Mouse (Mus musculus): ENCODE measurements around the gene Gm3336.

The Gm3336 gene

DNA sequence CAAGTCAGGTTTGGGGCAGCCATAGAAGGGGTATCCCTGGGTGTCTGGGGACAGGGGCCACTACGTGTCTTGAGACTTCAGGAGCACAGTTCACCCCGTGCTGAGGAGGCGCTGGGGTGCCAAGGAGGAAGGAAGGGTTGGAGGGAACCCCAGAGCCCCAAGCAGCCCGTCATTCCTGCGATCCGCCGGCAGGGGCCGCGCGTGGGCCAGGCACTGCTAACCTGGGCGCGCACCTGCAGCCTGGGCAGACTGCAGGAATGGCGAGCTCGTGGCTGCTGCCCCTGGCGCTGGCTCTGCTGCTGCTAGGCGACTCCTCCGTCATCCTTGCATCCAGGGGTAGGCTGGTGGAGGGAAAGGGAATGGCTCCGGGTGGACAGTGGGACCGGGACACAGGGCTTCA is at the start of gene Gm3336:
Gene Gm3336, plus strand, starts transcription at position 247 of the 400 bp plus-strand sequence.
- no peak for DNase-seq (ENCODE audit: low spot score)

DNA sequence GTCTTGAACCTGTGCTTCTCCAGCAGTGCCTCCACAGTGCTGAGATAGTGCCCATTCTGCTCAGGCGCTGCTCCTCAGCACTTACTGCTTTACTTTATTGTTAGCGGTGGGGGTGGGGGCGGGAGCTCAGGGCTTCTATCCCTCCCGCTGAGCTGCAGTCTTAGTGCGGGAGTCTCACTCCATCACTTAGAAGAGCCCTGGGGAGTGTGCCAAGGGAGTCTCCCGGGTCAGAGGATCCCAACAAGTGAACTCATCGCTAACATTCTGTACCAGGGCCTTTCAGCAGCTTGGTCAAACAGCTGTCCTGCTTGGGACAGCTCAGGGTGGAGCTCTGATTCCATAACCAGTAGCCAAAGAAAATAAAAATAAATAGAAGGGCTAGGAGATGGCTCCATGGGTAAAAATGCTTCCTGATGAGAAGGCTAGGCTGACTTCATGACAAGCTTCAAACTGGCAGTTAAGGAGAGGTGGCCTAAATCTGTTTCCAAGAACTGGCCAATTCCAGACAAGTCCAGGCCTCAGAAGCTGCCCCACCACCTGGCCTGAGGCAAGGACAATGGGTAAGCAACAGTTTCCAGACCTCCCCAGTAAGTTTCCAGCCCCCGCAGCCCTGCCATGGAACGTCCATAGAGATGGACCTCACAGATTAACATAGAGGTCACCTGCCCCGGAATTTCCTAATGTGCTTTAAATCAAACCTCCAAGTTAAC is 46.6 kb upstream of the Gm3336 start:
- DNase-seq (ENCODE audit: low spot score): no peak

DNA sequence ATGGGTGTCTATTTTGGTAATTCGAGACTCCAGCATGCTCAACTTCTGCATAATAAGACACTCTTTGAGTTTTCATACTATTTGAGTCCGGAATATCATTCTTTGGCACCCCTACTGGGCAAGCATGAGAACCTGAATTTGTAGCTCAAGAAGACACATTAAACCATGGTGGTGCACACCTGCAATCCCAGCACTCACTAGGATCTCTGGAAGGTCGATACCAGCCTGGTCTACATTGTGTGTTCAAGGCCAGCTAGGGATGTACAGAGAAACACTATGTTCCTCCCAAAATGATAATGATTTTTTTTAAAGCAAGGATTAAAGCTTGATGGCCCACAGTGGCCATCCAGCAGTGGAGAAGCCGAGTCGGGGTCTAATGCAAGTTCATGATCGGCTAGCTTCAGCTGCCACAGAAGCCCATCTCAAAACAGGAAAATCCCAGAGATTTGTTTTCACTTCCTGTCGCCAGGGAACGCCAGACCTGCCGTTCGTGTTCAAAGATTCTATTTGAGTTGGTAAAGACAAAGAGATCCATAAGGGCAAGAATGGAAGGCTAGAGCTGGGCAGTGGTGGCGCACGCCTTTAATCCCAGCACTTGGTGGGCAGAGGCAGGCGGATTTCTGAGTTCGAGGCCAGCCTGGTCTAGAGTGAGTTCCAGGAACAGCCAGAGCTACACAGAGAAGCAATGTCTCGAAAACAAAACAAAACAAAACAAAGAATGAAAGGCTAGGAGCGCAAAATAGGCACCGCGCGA is 45.8 kb upstream of the Gm3336 start:
- DNase-seq (ENCODE audit: low spot score): no peak

DNA sequence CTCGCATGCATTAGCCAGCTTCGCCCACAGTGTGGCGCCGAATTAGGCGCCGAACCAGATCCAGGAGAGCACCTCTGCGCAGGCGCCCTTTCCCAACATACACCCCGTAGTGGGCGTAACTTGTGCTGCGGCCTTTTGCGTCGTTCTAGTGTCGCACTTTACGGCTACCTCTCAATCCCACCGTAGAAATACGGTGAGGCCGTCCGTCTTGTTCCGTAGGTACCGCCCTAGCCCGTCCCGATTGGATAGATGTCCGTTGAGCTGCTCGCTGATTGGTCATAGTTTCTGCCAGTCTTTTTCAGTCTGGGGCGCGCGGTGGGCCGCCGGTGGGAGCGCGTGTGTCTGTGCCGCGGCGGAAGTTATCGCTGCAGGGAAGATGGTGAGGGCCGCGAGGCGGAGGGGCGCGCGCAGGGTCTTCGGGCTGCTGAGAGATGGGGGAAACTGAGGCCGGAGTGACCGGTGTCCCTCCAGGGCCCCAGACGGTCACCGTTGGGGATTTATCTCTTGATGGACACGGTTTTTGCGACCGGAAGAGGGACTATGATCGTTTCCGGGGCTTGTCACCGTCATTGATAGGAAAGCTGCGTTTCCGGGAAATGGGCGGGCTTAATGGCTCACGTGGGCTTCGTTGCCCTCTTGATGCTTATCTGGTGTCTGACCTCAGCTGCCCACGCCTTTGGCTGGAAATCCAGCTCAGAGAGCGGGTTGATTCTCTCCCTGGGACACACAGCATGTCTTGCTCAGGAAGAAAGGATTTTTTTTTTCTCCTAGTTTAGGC is 45.1 kb upstream of the Gm3336 start, which contains the start of gene Lsm4:
Gene Lsm4, plus strand, starts transcription at position 170 of the 778 bp plus-strand sequence.
- peak; percentile 99 for DNase-seq (ENCODE audit: low spot score)

DNA sequence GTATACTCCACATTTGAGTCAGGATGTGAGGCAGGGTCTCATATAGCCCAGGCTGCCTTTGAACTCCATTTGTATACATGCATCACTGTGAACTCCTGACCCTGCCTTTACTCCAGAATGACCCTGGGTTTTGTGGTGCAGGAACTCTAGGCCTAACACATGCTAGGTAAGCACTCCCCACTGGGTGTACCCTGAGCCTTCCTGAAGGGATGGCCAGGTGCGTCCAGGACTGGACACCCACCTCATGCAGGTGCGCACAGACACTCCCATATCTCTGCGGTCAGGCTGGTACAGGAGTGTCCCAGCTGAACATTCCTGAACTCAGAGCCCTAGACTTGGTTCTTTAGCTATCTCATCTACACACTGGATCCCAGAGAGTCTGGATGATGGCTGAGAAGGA is 44.2 kb upstream of the Gm3336 start:
- no peak for DNase-seq (ENCODE audit: low spot score)

DNA sequence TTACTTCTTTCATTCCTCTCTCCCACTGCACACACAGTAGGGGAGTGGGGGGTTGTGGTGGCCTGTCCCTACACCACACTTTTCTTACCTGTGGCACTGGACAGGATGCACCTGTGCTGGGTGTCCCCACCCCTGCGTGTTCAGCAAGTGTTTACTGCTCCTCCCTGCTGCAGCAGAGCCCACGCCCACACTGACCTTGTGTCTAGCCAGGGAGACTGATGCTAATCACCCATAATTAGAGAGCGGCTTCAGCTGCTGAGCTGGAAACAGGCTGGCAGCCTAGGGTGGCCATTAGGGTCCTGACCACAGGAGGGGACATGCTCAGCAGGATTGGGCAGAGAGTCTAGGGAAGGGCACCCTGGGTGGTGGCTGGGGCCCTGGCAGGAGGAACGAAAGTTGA is 43.6 kb upstream of the Gm3336 start:
- no peak for DNase-seq (ENCODE audit: low spot score)

DNA sequence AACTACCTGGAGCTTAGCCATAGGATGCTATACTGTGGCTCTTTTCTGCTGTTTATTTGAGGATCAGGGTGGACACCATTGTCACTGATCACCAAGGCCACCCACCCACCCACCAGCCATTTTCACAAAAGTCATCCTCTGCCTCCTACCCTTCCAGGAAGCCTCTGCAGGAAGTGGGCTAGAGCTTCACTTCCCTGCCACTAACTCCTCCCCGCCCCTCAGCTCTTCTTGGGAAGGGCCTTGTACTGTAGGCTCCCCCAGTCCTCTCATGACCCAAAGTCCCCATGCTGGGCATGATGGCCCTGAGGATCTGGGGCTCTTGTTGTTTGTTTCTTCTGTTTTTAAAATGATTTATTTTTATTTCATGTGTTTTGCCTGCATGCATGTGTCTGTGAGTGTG is 43.0 kb upstream of the Gm3336 start:
- DNase-seq (ENCODE audit: low spot score): no peak

DNA sequence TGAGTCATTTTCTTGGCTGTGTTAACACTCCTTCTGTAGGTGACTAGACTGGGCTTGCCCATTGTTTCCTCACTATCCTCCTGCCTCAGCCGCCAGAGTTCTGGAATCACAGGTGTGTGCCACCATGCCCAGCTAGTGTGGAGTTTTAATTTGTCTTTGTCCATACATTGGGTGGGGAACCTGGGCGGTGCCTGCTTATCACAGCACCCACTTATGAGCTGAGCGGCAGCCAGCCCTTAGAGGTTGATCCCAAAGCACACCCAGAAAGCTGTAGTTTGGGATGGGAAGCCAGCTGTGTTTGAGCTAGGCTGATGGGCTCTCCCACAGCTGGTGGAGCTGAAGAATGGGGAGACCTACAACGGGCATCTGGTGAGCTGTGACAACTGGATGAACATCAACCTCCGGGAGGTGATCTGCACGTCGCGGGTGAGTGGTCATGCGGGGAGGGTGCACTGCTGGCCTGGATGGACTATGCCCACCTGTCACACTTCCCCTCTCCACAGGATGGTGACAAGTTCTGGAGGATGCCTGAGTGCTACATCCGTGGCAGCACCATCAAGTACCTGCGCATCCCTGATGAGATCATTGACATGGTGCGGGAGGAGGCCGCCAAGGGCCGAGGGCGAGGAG is 40.8 kb upstream of the Gm3336 start:
- DNase-seq (ENCODE audit: low spot score): no peak

DNA sequence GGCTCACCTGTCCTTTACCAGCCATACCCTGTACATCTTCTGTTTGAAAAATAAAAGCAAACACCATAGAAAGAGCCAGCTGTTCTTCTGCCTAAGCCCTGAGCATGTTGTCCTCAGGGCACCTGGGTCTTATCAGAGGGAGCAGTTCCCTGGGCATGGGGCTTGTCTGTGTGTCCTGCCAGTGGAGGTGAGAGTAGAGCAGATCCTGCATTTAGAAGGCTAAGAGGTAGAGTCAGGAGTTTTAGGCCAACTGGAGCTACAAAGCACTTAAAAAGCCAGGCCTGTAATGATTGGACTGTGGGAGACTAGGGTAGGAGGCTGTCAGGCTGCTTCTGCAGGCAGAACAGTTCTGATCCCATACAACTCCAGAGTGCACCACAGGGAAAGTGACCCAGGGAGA is 39.7 kb upstream of the Gm3336 start:
- DNase-seq (ENCODE audit: low spot score): no peak

DNA sequence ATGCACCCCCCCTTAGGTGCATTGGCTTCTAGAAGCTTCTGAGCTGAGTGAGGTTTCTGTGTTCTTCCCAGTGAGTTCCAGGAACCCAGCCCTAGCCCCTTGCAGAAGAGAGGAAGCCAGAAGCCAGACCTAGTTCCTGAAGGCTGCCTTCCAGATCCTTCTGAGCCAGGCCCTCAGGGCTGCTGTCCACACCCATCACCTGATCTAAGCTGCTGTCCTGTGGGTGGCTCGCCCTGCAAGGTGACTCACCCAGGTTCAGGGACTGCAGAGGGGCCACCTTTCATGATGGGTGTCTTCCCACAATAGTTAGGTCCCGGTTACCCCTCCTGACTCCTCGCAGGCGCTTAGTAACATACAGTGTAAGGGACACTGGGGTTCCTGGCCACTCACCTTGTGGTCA is 38.9 kb upstream of the Gm3336 start:
- no peak for DNase-seq (ENCODE audit: low spot score)

DNA sequence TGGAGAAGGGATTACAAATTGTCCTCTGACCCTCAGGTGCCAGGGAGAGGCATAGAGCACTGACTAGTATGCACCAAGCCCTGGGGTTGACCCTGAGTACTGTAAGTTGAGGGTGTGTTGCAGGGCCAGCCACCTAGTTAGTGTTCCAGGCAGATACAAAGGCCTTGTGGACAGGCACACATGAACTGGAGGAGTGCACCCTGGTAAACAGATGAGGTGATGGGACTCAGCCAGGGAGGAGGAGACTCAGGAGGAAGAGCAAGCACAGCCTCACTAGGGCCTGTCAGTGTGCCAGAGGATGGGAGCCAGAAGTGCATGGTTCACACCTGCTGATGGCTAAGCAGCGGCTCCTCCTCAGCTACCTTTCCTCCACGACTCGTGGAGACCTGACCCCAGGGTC is 38.3 kb upstream of the Gm3336 start:
- DNase-seq (ENCODE audit: low spot score): no peak

DNA sequence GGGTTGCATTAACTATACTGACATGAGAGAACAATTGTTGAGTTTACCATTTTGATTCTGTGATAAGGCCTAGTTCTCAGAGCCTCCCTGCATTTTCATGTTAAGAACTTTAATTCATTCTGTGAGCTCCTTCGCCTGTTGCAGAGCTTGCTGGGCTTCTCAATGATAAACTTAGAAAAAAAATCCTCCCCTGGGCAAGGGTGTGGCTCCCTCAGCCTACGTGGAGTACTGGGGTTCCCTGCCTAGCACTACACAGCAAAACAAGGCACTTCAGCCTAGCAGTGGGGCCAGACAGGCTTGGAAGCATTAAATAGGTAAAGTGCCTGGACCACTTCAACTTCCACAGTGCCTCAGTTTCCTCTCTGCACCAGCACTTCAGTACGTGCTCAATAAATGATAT is 36.9 kb upstream of the Gm3336 start:
- no peak for DNase-seq (ENCODE audit: low spot score)

DNA sequence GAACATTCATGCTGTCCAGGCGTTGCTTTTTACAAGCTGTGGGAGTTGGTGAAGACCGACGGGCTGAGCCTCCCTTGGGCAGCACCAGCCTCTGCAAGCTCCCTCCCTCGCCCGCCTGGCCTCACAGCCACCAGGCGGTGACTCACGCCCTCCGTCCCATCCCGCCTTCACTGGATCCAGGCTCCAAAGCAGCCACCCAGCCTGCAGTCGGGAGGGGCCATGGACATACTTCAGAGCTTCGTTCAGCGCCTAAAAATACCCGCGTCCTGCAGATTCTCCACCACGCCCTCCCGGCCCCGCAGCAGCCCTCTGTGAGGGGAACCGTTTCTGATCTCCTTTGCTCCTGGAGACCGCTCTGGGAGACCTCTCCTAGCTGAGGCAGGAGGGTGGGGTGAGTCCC is 36.1 kb upstream of the Gm3336 start:
- no peak for DNase-seq (ENCODE audit: low spot score)

DNA sequence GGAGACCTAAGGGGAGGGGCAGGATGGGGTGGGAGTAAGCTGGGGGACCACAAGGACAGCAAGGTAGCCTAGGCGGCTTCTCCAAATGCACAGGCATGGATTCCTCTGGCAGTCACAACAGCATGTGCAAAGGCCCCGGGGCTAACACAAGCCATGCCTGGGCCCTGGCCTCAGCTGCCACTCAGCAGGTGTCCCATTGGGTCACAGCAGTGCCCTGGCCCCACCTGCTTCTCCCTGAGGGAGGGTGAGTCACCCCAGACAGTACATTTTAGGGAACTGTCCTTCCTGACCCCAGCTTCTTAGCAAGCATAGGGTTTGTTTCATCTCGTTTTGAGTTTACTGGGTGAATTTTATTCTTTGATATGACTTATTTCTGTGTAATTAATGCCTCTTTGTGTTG is 35.7 kb upstream of the Gm3336 start:
- DNase-seq (ENCODE audit: low spot score): no peak

DNA sequence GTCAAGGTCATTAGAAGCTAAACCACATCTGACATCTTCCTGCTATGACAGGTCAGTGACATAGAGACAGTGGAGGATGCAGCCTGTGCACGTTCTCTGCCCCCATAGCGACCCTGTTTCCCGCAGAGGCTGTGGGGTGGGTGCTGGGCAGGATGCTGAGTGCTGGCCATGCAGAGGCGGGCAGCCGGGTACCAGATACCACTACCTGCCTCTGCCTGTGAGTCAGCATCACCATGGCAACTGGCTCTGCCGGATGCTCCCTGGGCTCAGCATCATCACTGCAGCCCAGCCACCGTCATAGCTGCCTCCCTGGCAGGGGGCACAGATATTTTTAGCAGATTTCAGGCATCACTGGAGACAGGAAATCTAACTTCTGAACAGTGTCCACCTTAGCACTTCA is 34.1 kb upstream of the Gm3336 start:
- no peak for DNase-seq (ENCODE audit: low spot score)

DNA sequence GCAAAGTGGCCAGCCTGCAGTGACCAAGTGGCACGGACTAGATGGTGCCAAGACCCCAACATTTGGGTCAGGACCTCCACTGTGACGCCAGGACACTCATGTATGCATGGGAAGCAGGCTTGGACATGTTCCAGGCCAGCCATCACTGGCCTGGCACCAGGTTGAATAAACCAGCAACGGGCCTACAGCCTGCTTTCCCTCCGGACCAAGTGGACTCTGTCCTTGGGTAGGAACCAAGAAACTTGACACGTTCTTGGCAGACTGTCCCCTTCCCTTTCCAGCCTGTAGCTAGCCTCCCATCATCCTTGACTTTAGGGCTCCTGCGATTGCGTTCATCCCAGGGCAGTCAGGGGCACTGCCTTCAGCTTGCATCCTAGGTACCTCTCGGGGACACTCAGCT is 30.8 kb upstream of the Gm3336 start:
- DNase-seq (ENCODE audit: low spot score): no peak

DNA sequence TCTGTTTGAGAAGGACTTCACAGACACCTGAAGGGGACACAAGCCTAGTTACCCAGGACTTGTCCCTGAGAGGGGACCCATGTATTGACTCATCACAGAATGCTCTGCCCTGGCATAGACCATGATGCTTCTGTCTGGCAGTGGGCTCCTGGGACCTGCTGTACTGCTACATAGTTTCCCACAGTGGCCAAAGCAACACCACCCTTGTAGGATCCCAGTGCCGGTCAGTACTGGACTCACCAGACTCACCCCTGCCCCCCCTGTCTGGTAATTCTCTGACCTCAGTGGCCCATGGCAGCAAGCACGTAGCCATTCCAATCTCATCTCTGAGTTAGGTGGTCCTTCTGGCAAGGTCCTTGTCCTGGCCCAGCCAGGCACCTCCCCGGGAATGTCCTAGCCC is 30.2 kb upstream of the Gm3336 start:
- no peak for DNase-seq (ENCODE audit: low spot score)

DNA sequence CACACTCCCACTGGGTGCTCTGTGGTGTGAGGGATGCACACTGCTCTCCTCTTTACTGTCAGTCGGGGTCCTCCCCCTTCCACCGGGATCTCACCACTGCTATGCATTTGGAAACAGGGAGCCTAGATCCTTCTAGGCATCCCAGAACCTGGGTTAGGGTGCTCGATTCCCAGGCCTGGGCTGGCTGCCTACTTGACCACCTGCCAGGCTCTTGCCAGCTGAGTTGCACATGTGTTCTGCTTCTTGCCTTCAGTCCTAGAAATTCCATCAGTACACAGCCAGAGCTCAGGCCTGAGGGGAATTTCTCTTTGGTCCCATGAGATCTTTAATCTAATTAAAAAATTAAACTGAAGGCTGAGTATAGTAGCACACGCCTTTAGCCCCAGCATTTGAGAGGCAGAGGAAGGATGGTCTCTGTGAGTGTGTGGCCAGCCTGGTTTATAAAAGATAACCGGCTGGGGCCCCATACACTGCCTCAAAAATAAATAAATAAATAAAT is 28.4 kb upstream of the Gm3336 start:
- DNase-seq (ENCODE audit: low spot score): no peak

DNA sequence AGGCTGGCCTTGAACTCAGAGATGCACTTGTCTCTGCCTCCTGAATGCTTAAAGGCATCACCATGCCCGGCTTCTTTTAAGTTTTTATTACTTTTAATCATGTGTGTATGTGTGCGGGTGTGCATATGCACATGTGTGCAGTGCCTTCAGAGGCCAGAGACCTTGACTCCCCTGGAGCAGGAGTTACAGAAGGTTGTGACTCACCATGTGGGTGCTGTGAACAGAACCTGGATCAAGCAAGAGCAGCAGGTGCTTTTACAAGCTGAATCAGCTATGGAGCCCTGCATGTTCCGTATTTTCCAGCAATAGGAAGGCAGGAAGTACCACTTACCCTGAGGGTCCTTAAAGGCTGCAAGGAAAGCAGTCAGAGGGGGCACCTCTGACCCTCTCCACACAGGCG is 27.1 kb upstream of the Gm3336 start:
- DNase-seq (ENCODE audit: low spot score): no peak

DNA sequence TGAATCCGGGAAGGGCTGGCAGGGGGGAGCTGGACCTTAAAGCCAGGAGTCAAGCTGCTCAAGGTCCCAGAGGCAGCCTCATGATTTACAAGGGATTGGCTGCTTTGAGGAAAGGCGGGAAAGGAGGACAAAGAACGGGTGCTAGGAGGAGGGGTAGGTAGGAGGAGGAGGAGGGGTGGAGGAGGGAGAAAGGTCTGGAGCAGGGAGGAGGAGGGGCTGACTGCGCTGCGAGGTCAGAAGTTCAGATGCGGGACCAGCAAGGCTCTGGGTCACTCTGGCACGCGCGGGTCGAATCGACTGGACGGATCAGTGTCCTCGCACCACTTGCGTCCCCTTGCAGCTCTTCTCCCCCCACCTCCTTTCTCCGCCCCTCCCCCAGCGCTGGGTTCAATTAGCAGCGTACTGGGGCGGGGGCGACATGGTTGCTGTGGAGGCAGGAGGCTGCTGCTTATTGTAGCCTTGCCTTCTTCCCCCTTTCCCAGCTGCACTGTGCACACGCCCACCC is 26.6 kb upstream of the Gm3336 start:
- peak; percentile 89 for DNase-seq (ENCODE audit: low spot score)

DNA sequence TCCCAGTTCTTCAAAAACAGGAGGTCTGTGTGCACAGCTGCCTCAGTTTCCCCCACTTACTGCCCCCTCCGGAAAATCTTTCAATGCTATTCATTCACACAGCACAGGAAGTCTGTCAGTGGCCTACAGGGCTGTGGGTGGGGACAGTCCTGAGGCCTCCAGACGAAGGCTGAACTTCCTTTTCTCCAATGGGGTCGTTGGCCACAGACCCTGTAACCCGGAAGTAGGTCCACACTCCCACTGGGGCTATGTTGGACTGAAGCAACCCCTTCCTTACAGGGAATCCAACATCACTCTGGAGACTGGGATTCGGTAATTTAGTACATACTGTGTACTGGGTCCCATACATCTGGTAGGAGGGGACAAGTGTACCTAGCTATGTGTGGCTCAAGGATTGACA is 24.7 kb upstream of the Gm3336 start:
- no peak for DNase-seq (ENCODE audit: low spot score)

All from yolk sac, embryonic 10.5 days (tissue).